Mouse (Mus musculus) kidney, postnatal 0 days (tissue): Measurements from ENCODE around the gene Rcn2. TPM values are rescaled to one million over a fixed set of nuclear protein-coding genes. Genes with fewer than 3 reads are reported as not detected.

Source experiments
- ATAC-seq: fragments of 200-750 bp; cut with Nextera tagmentation; replicated peaks from 2 replicates; pipeline ENCODE4 v1.8.0; 2017; ENCODE audit warnings: low read depth, moderate number of reproducible peaks, moderate TSS enrichment, moderate library complexity; ENCODE audit not compliant: low FRiP score
- DNase-seq: peaks from one replicate; pipeline ENCODE4 v3.0.0-alpha.2; 2016; ENCODE audit warnings: low spot score
- H3K27ac ChIP-seq: fragments of 300-500 bp; sonication (generic); 2 replicates; pipeline ENCODE4 v1.5.1; 2014; ENCODE audit warnings: mild to moderate bottlenecking
- H3K27me3 ChIP-seq: fragments of 300-500 bp; sonication (generic); 2 replicates; pipeline ENCODE4 v1.6.1; 2014; ENCODE audit warnings: low read length, mixed read lengths; ENCODE audit not compliant: insufficient read depth
- H3K36me3 ChIP-seq: fragments of 300-500 bp; sonication (generic); 2 replicates; pipeline ENCODE4 v1.6.1; 2014; ENCODE audit warnings: low read length, mixed read lengths; ENCODE audit not compliant: insufficient read depth
- H3K4me1 ChIP-seq: fragments of 300-500 bp; sonication (generic); replicated peaks from 2 replicates; pipeline ENCODE4 v1.6.1; 2014; ENCODE audit warnings: antibody characterized with exemption, low read length, mixed read lengths; ENCODE audit not compliant: insufficient read depth
- H3K4me2 ChIP-seq: fragments of 300-500 bp; sonication (generic); 2 replicates; pipeline ENCODE4 v1.6.1; 2014; ENCODE audit warnings: mild to moderate bottlenecking, low read length, moderate library complexity, mixed read lengths
- H3K4me3 ChIP-seq: fragments of 300-500 bp; sonication (generic); replicated peaks from 2 replicates; pipeline ENCODE4 v1.5.1; 2014; ENCODE audit warnings: low read depth, low read length
- H3K9ac ChIP-seq: fragments of 300-500 bp; sonication (generic); 2 replicates; pipeline ENCODE4 v1.6.1; 2014; ENCODE audit warnings: low read depth, low read length
- H3K9me3 ChIP-seq: fragments of 300-500 bp; sonication (generic); replicated peaks from 2 replicates; pipeline ENCODE4 v1.6.1; 2016; ENCODE audit warnings: low read length, inconsistent platforms, mixed read lengths
- CTCF ChIP-seq: IDR thresholded peaks from 2 replicates; pipeline ENCODE4 v1.5.1; 2016; ENCODE audit warnings: antibody characterized with exemption, low read depth, mild to moderate bottlenecking, moderate library complexity
- WGBS: fragments of 180-500 bp; shearing (Covaris S2); extraction: QIAGEN DNeasy Blood & Tissue Kit; methylation state at CpG from one replicate; pipeline ENCODE4 v1.1.7; 2014; 5-methylcytosine and 5-hydroxymethylcytosine counted together
- polyA plus RNA-seq: library from polyadenylated mRNA; unstranded; fragments of >200 nt; fragmentation: Nextera tagmentation; extraction: Ambion mirVana; gene quantifications from 2 replicates; pipeline ENCODE4 v1.2.1, GENCODE M21; 2015

Rcn2 gene
- polyA plus RNA-seq, 1 experiment from 2014 or later: 230 TPM

GRCm38 (mm10) chr9:56104921-56105320 lies 63.3 kb downstream of the Rcn2 start:
- 28% methylated on average over 7 of the region's 7 CpGs for WGBS
- DNase-seq: peak; percentile 61
- no peak overlapping the region for H3K27ac ChIP-seq

GRCm38 (mm10) chr9:56106274-56107072 lies 64.8 kb downstream of the Rcn2 start:
- H3K27ac ChIP-seq: no peak overlapping the region
- no peaks in the 10 kb centered on the region for H3K9me3 ChIP-seq
- H3K9ac ChIP-seq: no peak overlapping the region
- DNase-seq (no peak), ATAC-seq (no peak)
- H3K4me1 ChIP-seq: peaks cover 5% of the 10 kb centered on the region; the same call in 1 of the 2 replicates
- no peak overlapping the region for H3K4me3 ChIP-seq
- WGBS: 71% methylated on average over 6 of the region's 6 CpGs
- H3K4me2 ChIP-seq: no peak overlapping the region
- H3K36me3 ChIP-seq: no peaks in the 10 kb centered on the region
- TF ChIP-seq CTCF: no peak
- no peaks in the 10 kb centered on the region for H3K27me3 ChIP-seq

More at GRCm38 (mm10) chr9:56104921-56105320, 63.3 kb downstream of the Rcn2 start:
- Histone ChIP-seq H3K9me3 (no peaks in the 10 kb centered on the region), H3K36me3 (no peaks in the 10 kb centered on the region), H3K27me3 (no peaks in the 10 kb centered on the region), H3K4me3 (no peak overlapping the region), H3K9ac (no peak overlapping the region), H3K4me2 (no peak overlapping the region), H3K4me1 (peaks cover 5% of the 10 kb centered on the region; the same call in 1 of the 2 replicates)
- no peak for TF ChIP-seq CTCF
- ATAC-seq: peak; percentile 79; the same call in 1 of the 2 replicates

- H3K36me3 ChIP-seq: no peaks in the 10 kb centered on the region
- no peak overlapping the region for H3K4me2 ChIP-seq
- ATAC-seq (no peak), DNase-seq (no peak)
- no peak overlapping the region for H3K4me3 ChIP-seq
- TF ChIP-seq CTCF: no peak
- WGBS: 84% methylated on average over 6 of the region's 6 CpGs
- no peak overlapping the region for H3K27ac ChIP-seq
- no peak overlapping the region for H3K9ac ChIP-seq
- H3K27me3 ChIP-seq: no peaks in the 10 kb centered on the region
- no peaks in the 10 kb centered on the region for H3K9me3 ChIP-seq
- peaks cover 5% of the 10 kb centered on the region; the same call in 1 of the 2 replicates for H3K4me1 ChIP-seq
Observed at GRCm38 (mm10) chr9:56107527-56107926, 65.9 kb downstream of the Rcn2 start.

- no peaks in the 10 kb centered on the region for H3K27me3 ChIP-seq
- DNase-seq: no peak
- H3K9me3 ChIP-seq: no peaks in the 10 kb centered on the region
- H3K36me3 ChIP-seq: no peaks in the 10 kb centered on the region
- H3K9ac ChIP-seq: no peak overlapping the region
- WGBS: 70% methylated on average over 5 of the region's 5 CpGs
- no peak overlapping the region for H3K4me3 ChIP-seq
- ATAC-seq: no peak
- H3K4me2 ChIP-seq: no peak overlapping the region
- no peak overlapping the region for H3K27ac ChIP-seq
- H3K4me1 ChIP-seq: peaks cover 5% of the 10 kb centered on the region; the same call in 1 of the 2 replicates
- no peak for TF ChIP-seq CTCF
Observed at GRCm38 (mm10) chr9:56108174-56108573, 66.5 kb downstream of the Rcn2 start.

Other genes starting within 250 kb of the Rcn2 start
- gene Scaper, start 103.7 kb upstream of the Rcn2 start, polyA plus RNA-seq: 9.3 and 9.4 TPM in 2 replicates
- not detected in 2 replicates for gene 4930563M21Rik, start 31.3 kb upstream of the Rcn2 start, polyA plus RNA-seq
- 1.1 and 1.3 TPM in 2 replicates for gene Pstpip1, start 48.1 kb downstream of the Rcn2 start, polyA plus RNA-seq
- gene Tspan3, start 123.6 kb downstream of the Rcn2 start, polyA plus RNA-seq: 452 and 462 TPM in 2 replicates